Mouse (Mus musculus) liver, adult 2 months (tissue): ENCODE results near the gene Kctd17. TPM values are rescaled to one million over a fixed set of nuclear protein-coding genes. Genes with fewer than 3 reads are reported as not detected.
A peak's percentile ranks its signal among the peaks of the same experiment; 100 is the strongest.

Experiments
- DNase-seq: peaks from one replicate; pipeline ENCODE4 v3.0.0-alpha.2; 2011; ENCODE audit warnings: low read depth, low spot score; ENCODE audit errors: extremely low read depth
- H3K27ac ChIP-seq: fragments of 200-500 bp; replicated peaks from 2 replicates; pipeline ENCODE4 v1.5.1; 2012; ENCODE audit warnings: low read depth, mild to moderate bottlenecking, control low read depth, inconsistent platforms, low read length; ENCODE audit not compliant: insufficient read depth
- H3K27me3 ChIP-seq: fragments of 200-500 bp; 2 replicates; pipeline ENCODE4 v1.6.1; 2012; ENCODE audit warnings: mild to moderate bottlenecking, moderate library complexity, low read length, inconsistent platforms; ENCODE audit not compliant: control insufficient read depth, insufficient read depth
- H3K36me3 ChIP-seq: fragments of 200-500 bp; 2 replicates; pipeline ENCODE4 v1.6.1; 2012; ENCODE audit warnings: low read length, inconsistent platforms; ENCODE audit not compliant: control insufficient read depth, insufficient read depth
- H3K4me1 ChIP-seq: fragments of 200-500 bp; 2 replicates; pipeline ENCODE4 v1.6.1; 2011; ENCODE audit warnings: low read length; ENCODE audit not compliant: control insufficient read depth, insufficient read depth
- H3K4me3 ChIP-seq: fragments of 200-500 bp; 2 replicates; pipeline ENCODE4 v1.5.1; 2011; ENCODE audit warnings: low read depth, mild to moderate bottlenecking, control low read depth, low read length, moderate library complexity; ENCODE audit not compliant: insufficient read depth
- H3K79me2 ChIP-seq: fragments of 200-500 bp; 2 replicates; pipeline ENCODE4 v1.6.1; 2012; ENCODE audit warnings: inconsistent platforms, mild to moderate bottlenecking, low read length, moderate library complexity; ENCODE audit not compliant: control insufficient read depth, insufficient read depth
- H3K9ac ChIP-seq: fragments of 200-500 bp; 2 replicates; pipeline ENCODE4 v1.6.1; 2012; ENCODE audit warnings: low read depth, mild to moderate bottlenecking, control low read depth, inconsistent platforms, low read length
- CTCF ChIP-seq: fragments of 200-500 bp; IDR thresholded peaks from 2 replicates; pipeline ENCODE4 v1.5.1; 2011; ENCODE audit warnings: low read depth, low read length, control low read depth
- POLR2A ChIP-seq: fragments of 200-500 bp; IDR thresholded peaks from 2 replicates; pipeline ENCODE4 v1.6.1; 2011; ENCODE audit warnings: low read length, control low read depth; ENCODE audit not compliant: insufficient read depth; ENCODE audit errors: extremely low read depth
- WGBS: fragments of 180-500 bp; shearing (Covaris S2); methylation state at CpG from one replicate; pipeline ENCODE4 v1.1.7; 2018; 5-methylcytosine and 5-hydroxymethylcytosine counted together
- polyA plus RNA-seq: library from polyadenylated mRNA; depleted of rRNA; stranded (reverse); fragments of >200 nt; gene quantifications from 2 replicates; pipeline ENCODE4 v1.2.3, GENCODE M21; 2012
- total RNA-seq: library from RNA; depleted of rRNA; stranded (reverse); fragments of >200 nt; gene quantifications from 2 replicates; pipeline ENCODE4 v1.2.3, GENCODE M21; 2014

Gene Kctd17
- total and polyA plus RNA-seq, 2 experiments, result 1.2 to 10.4 TPM

DNA sequence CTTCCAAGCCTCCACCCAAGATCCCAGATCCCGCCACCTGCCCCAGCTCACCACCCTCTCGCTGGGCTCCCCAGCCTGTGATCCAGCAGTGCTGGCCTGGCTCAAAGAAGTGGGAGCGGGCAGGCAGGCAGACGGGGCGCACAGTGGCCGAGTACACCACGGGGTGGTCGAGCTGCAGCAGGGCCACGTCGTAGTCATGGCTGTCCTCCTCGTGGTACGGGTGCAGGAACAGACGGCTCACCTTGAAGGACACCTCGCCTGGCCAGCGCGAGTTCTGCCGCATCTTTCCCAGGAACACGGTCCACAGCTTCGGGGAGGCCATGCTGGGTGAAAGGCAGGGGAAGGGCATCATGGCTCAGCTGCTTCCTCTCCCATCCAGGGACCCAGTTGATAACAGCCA lies 13.9 kb downstream of the Kctd17 start:
- Histone ChIP-seq H3K27me3 (no peaks in the 10 kb centered on the region), H3K79me2 (no peaks in the 10 kb centered on the region), H3K4me3 (no peak overlapping the region), H3K36me3 (peaks cover 8% of the 10 kb centered on the region), H3K27ac (no peak overlapping the region), H3K4me1 (peaks cover 6% of the 10 kb centered on the region), H3K9ac (no peak overlapping the region)
- TF ChIP-seq CTCF, result no peak
- no peak for TF ChIP-seq POLR2A
- 92% methylated on average over 19 of the region's 19 CpGs for WGBS
- DNase-seq, result no peak

DNA sequence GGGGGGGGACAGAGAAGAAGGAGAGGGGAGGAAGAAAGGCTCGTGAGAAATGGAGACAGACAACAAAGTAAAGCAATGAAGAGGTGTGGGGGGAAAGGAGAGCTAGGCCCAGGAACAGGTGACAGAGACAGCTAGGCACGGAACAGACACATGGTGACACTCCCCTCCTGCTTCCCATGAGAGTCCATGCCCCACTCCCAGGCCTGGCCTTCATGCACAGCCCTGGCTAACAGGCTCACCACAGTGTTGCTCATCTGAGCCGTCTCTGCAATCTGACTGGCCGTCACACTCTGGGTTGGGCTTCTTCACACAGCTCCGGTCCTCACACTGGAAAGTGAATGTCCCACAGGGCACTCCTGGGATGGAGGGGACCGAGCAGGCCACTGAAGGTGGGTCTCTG lies 15.5 kb downstream of the Kctd17 start:
- peaks cover 6% of the 10 kb centered on the region for H3K4me1 ChIP-seq
- no peak for DNase-seq
- H3K79me2 ChIP-seq, result no peaks in the 10 kb centered on the region
- peaks cover 8% of the 10 kb centered on the region for H3K36me3 ChIP-seq
- TF ChIP-seq POLR2A, result no peak
- TF ChIP-seq CTCF, result no peak
- no peak overlapping the region for H3K27ac ChIP-seq
- 77% methylated on average over 6 of the region's 6 CpGs for WGBS
- H3K27me3 ChIP-seq, result no peaks in the 10 kb centered on the region
- no peak overlapping the region for H3K9ac ChIP-seq
- no peak overlapping the region for H3K4me3 ChIP-seq

DNA sequence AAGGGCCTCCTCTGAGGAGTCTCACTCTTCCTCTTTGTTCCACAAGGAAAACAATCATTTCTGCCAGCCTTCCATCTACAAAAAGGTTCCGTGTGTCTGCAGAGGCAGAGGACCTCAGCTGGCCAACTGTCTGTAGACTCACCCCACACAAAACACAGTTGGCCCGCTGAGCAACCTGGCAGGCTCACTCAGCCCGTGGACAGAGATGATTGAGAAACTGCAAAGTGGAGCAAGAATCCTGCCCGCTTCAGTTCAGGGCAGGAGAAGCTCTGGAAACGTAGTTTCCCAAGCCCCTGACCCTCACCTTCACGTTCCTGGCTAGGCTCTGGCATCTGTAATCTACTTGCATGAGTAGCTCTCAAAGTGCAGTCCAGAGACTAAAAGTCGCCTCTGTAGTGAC lies 18.8 kb downstream of the Kctd17 start:
- DNase-seq, result peak; percentile 71
- no peaks in the 10 kb centered on the region for H3K79me2 ChIP-seq
- H3K4me3 ChIP-seq, result no peak overlapping the region
- 16% methylated on average over 7 of the region's 7 CpGs for WGBS
- H3K27me3 ChIP-seq, result no peaks in the 10 kb centered on the region
- TF ChIP-seq POLR2A (no peak), CTCF (no peak)
- peaks cover 4% of the 10 kb centered on the region; the same call in 1 of the 2 replicates for H3K36me3 ChIP-seq
- H3K9ac ChIP-seq, result no peak overlapping the region
- H3K27ac ChIP-seq, result peak overlapping the region; percentile 51; the same call in 1 of the 2 replicates
- peaks cover 23% of the 10 kb centered on the region for H3K4me1 ChIP-seq

- WGBS, result 11% methylated on average over 22 of the region's 22 CpGs
- TF ChIP-seq POLR2A (no peak), CTCF (peak; percentile 83)
Measured at GRCm38 (mm10) chr15:78447746-78448535, 19.6 kb downstream of the Kctd17 start.

GRCm38 (mm10) chr15:78449131-78449530 lies 20.8 kb downstream of the Kctd17 start:
- H3K27me3 ChIP-seq, result no peaks in the 10 kb centered on the region
- H3K36me3 ChIP-seq, result peaks cover 5% of the 10 kb centered on the region; the same call in 1 of the 2 replicates
- no peak for DNase-seq
- no peaks in the 10 kb centered on the region for H3K79me2 ChIP-seq
- H3K27ac ChIP-seq, result peak overlapping the region; percentile 62
- H3K9ac ChIP-seq, result peak overlapping the region; percentile 41
- H3K4me3 ChIP-seq, result no peak overlapping the region
- TF ChIP-seq POLR2A (no peak), CTCF (no peak)
- WGBS, result 32% methylated on average over 6 of the region's 6 CpGs
- peaks cover 26% of the 10 kb centered on the region for H3K4me1 ChIP-seq

More at GRCm38 (mm10) chr15:78447746-78448535, 19.6 kb downstream of the Kctd17 start:
- Histone ChIP-seq H3K27ac (peak overlapping the region; percentile 51; the same call in 1 of the 2 replicates), H3K79me2 (no peaks in the 10 kb centered on the region), H3K9ac (no peak overlapping the region), H3K4me3 (no peak overlapping the region), H3K36me3 (peaks cover 5% of the 10 kb centered on the region; the same call in 1 of the 2 replicates), H3K27me3 (no peaks in the 10 kb centered on the region), H3K4me1 (peaks cover 26% of the 10 kb centered on the region)
- DNase-seq, result peak; percentile 57
